Comparison of ENCODE assay signal across 8 mouse cellular contexts in genomic region chr13:23532262-23533075, GRCm38 (mm10). TPM values are rescaled to one million over a fixed set of nuclear protein-coding genes. Genes with fewer than 3 reads are reported as not detected.
DNase-seq lines count a peak whose midpoint lies in the region; ATAC-seq and TF ChIP-seq lines count a peak whose summit lies in the region.

No protein-coding gene starts in this region.

- peak overlapping the region; percentile 72 for H3K4me2 ChIP-seq in kidney, embryonic 16.5 days (replicated peaks; ENCODE audit: low read depth, low read length)
- H3K4me2 ChIP-seq in hindbrain, embryonic 15.5 days = peak overlapping the region; percentile 89
- peak overlapping the region; percentile 71 for H3K4me2 ChIP-seq in midbrain, embryonic 16.5 days (ENCODE audit: low read length)

- no peaks in the 10 kb centered on the region for H3K27me3 ChIP-seq in kidney, embryonic 16.5 days (ENCODE audit: insufficient read depth, low read length)
- H3K27me3 ChIP-seq in hindbrain, embryonic 15.5 days = no peaks in the 10 kb centered on the region
- no peaks in the 10 kb centered on the region for H3K27me3 ChIP-seq in midbrain, embryonic 16.5 days (ENCODE audit: control insufficient read depth, insufficient read depth, low read depth, low read length)

- no peak for TF ChIP-seq POLR2A in bone marrow, adult 2 months (IDR thresholded peaks at IDR 0.05; ENCODE audit: borderline replicate concordance, control insufficient read depth, low read depth, low read length)

- no peak for DNase-seq in kidney, adult 8-10 months
- DNase-seq in layer of hippocampus, postnatal 14 days (ENCODE audit: low spot score in 2 of 2) = no peak
- no peak for DNase-seq in retina, embryonic 14.5 days (ENCODE audit: low spot score)
- no peak for DNase-seq in kidney, adult 18-20 months

- H3K9me3 ChIP-seq in kidney, embryonic 16.5 days (ENCODE audit: low read length) = no peaks in the 10 kb centered on the region
- no peaks in the 10 kb centered on the region for H3K9me3 ChIP-seq in hindbrain, embryonic 15.5 days
- H3K9me3 ChIP-seq in midbrain, embryonic 16.5 days (replicated peaks; ENCODE audit: control insufficient read depth, low read length, poor library complexity, severe bottlenecking) = no peaks in the 10 kb centered on the region

- H3K4me1 ChIP-seq in kidney, embryonic 16.5 days (ENCODE audit: insufficient read depth, low read length) = peaks cover 37% of the 10 kb centered on the region
- peaks cover 1% of the 10 kb centered on the region; the same call in 1 of the 2 replicates for H3K4me1 ChIP-seq in bone marrow, adult 2 months (ENCODE audit: control insufficient read depth, insufficient read depth, low read length)
- H3K4me1 ChIP-seq in hindbrain, embryonic 15.5 days (replicated peaks) = peaks cover 43% of the 10 kb centered on the region
- peaks cover 31% of the 10 kb centered on the region for H3K4me1 ChIP-seq in midbrain, embryonic 16.5 days (ENCODE audit: control insufficient read depth, insufficient read depth, low read length)

- H3K36me3 ChIP-seq in kidney, embryonic 16.5 days (ENCODE audit: insufficient read depth, low read length) = no peaks in the 10 kb centered on the region
- H3K36me3 ChIP-seq in hindbrain, embryonic 15.5 days = no peaks in the 10 kb centered on the region
- H3K36me3 ChIP-seq in midbrain, embryonic 16.5 days (ENCODE audit: control insufficient read depth, insufficient read depth, low read length) = no peaks in the 10 kb centered on the region

- peak overlapping the region; percentile 81 for H3K9ac ChIP-seq in kidney, embryonic 16.5 days (replicated peaks; ENCODE audit: low read length)
- peak overlapping the region; percentile 62 for H3K9ac ChIP-seq in hindbrain, embryonic 15.5 days
- H3K9ac ChIP-seq in midbrain, embryonic 16.5 days (ENCODE audit: low read depth, low read length) = 0 out of 2 replicates have a peak overlapping the region, but pooled peaks have one; percentile 77

- H3K4me3 ChIP-seq in kidney, embryonic 16.5 days (ENCODE audit: low read length) = peak overlapping the region; percentile 61
- peak overlapping the region; percentile 44 for H3K4me3 ChIP-seq in bone marrow, adult 2 months (replicated peaks; ENCODE audit: control insufficient read depth, low read depth, low read length)
- H3K4me3 ChIP-seq in hindbrain, embryonic 15.5 days = peak overlapping the region; percentile 52
- peak overlapping the region; percentile 60 for H3K4me3 ChIP-seq in midbrain, embryonic 16.5 days (ENCODE audit: low read depth, low read length)

- WGBS in kidney, embryonic 16.5 days = 21% methylated on average over 9 of the region's 9 CpGs
- WGBS in bone marrow, adult 2 months = 21% methylated on average over 9 of the region's 9 CpGs
- WGBS in hindbrain, embryonic 15.5 days = 23% methylated on average over 9 of the region's 9 CpGs
- 19% methylated on average over 9 of the region's 9 CpGs for WGBS in midbrain, embryonic 16.5 days

- TF ChIP-seq CTCF in bone marrow, adult 2 months (IDR thresholded peaks at IDR 0.05; ENCODE audit: control insufficient read depth, insufficient read depth, low read length) = no peak

- no peak for ATAC-seq in kidney, embryonic 16.5 days (ENCODE audit: low FRiP score, low TSS enrichment)
- no peak for ATAC-seq in hindbrain, embryonic 15.5 days (ENCODE audit: low FRiP score, low read depth)
- no peak for ATAC-seq in midbrain, embryonic 16.5 days

- peak overlapping the region; percentile 98 for H3K27ac ChIP-seq in kidney, embryonic 16.5 days (ENCODE audit: low read length)
- H3K27ac ChIP-seq in bone marrow, adult 2 months (ENCODE audit: control insufficient read depth, insufficient read depth, low read depth, low read length, poor library complexity) = peak overlapping the region; percentile 90
- H3K27ac ChIP-seq in hindbrain, embryonic 15.5 days (replicated peaks) = peak overlapping the region; percentile 96
- H3K27ac ChIP-seq in midbrain, embryonic 16.5 days (ENCODE audit: low read length) = peak overlapping the region; percentile 97

RNA-seq across cellular contexts. Expression of gene Hist1h2af, which starts 1.2 kb away (rescaled TPM):
- polyA plus RNA-seq in kidney, embryonic 16.5 days (2015; fragmentation: Nextera tagmentation; extraction: Ambion mirVana) = 4.3 TPM in 2 replicates
- polyA plus RNA-seq in bone marrow, adult 2 months (2011; ENCODE audit: insufficient read depth, insufficient read length, low replicate concordance, missing spikeins) = 105 and 151 TPM in 2 replicates
- polyA plus RNA-seq in hindbrain, embryonic 15.5 days (2015; fragmentation: Nextera tagmentation; extraction: Ambion mirVana) = 0.82 and 2.1 TPM in 2 replicates
- not detected in 2 replicates for polyA plus RNA-seq in midbrain, embryonic 16.5 days (2015; fragmentation: Nextera tagmentation; extraction: Ambion mirVana)
- total RNA-seq in layer of hippocampus, postnatal 14 days (2021) = 10 to 100 TPM; 23.4 to 33.5 TPM

RNA-seq across cellular contexts. Expression of gene Hist1h4h, which starts 1.6 kb away (rescaled TPM):
- 4.5 and 5.6 TPM in 2 replicates for polyA plus RNA-seq in kidney, embryonic 16.5 days (2015; fragmentation: Nextera tagmentation; extraction: Ambion mirVana)
- polyA plus RNA-seq in bone marrow, adult 2 months (2011; ENCODE audit: insufficient read depth, insufficient read length, low replicate concordance, missing spikeins) = 23.3 and 39.5 TPM in 2 replicates
- 1.7 and 2.7 TPM in 2 replicates for polyA plus RNA-seq in hindbrain, embryonic 15.5 days (2015; fragmentation: Nextera tagmentation; extraction: Ambion mirVana)
- polyA plus RNA-seq in midbrain, embryonic 16.5 days (2015; fragmentation: Nextera tagmentation; extraction: Ambion mirVana) = 1.5 and 3.0 TPM in 2 replicates
- 100 to 1,000 TPM; 253 to 315 TPM for total RNA-seq in layer of hippocampus, postnatal 14 days (2021)

RNA-seq across cellular contexts. Expression of gene Hist1h3g, which starts 2.8 kb away (rescaled TPM):
- 4.6 and 6.0 TPM in 2 replicates for polyA plus RNA-seq in kidney, embryonic 16.5 days (2015; fragmentation: Nextera tagmentation; extraction: Ambion mirVana)
- polyA plus RNA-seq in bone marrow, adult 2 months (2011; ENCODE audit: insufficient read depth, insufficient read length, low replicate concordance, missing spikeins) = 16.1 and 17.7 TPM in 2 replicates
- polyA plus RNA-seq in hindbrain, embryonic 15.5 days (2015; fragmentation: Nextera tagmentation; extraction: Ambion mirVana) = 0.85 and 1.2 TPM in 2 replicates
- not detected in 2 replicates for polyA plus RNA-seq in midbrain, embryonic 16.5 days (2015; fragmentation: Nextera tagmentation; extraction: Ambion mirVana)
- total RNA-seq in layer of hippocampus, postnatal 14 days (2021) = 10 to 100 TPM in 1 of 2 experiments, 1 to 10 TPM in 1; 3.7 to 12.5 TPM

RNA-seq across cellular contexts. Expression of gene Hist1h2bh, which starts 10.7 kb away (rescaled TPM):
- 0.64 and 0.92 TPM in 2 replicates for polyA plus RNA-seq in kidney, embryonic 16.5 days (2015; fragmentation: Nextera tagmentation; extraction: Ambion mirVana)
- polyA plus RNA-seq in bone marrow, adult 2 months (2011; ENCODE audit: insufficient read depth, insufficient read length, low replicate concordance, missing spikeins) = 6.8 and 11.4 TPM in 2 replicates
- polyA plus RNA-seq in hindbrain, embryonic 15.5 days (2015; fragmentation: Nextera tagmentation; extraction: Ambion mirVana) = 0.17 and 0.19 TPM in 2 replicates
- 0.27 TPM in 1 of 2 replicates, not detected in the other for polyA plus RNA-seq in midbrain, embryonic 16.5 days (2015; fragmentation: Nextera tagmentation; extraction: Ambion mirVana)
- total RNA-seq in layer of hippocampus, postnatal 14 days (2021) = 1 to 10 TPM; 1.2 to 1.9 TPM

RNA-seq across cellular contexts. Expression of gene Hist1h3f, which starts 11.4 kb away (rescaled TPM):
- polyA plus RNA-seq in kidney, embryonic 16.5 days (2015; fragmentation: Nextera tagmentation; extraction: Ambion mirVana) = 0.54 and 0.82 TPM in 2 replicates
- 3.0 and 6.4 TPM in 2 replicates for polyA plus RNA-seq in bone marrow, adult 2 months (2011; ENCODE audit: insufficient read depth, insufficient read length, low replicate concordance, missing spikeins)
- polyA plus RNA-seq in hindbrain, embryonic 15.5 days (2015; fragmentation: Nextera tagmentation; extraction: Ambion mirVana) = 0.21 and 0.62 TPM in 2 replicates
- not detected in 2 replicates for polyA plus RNA-seq in midbrain, embryonic 16.5 days (2015; fragmentation: Nextera tagmentation; extraction: Ambion mirVana)
- 10 to 100 TPM; 19.7 to 24.2 TPM for total RNA-seq in layer of hippocampus, postnatal 14 days (2021)

Comparison
In these comparisons a context has a peak if more than half of its experiments do, and no peak if none do; other contexts are left out.
1. RNA of gene Hist1h2af, which starts 1.2 kb away (polyA plus RNA-seq): 105 to 151 TPM in bone marrow, adult 2 months; 4.3 TPM in kidney, embryonic 16.5 days, 0.82 to 2.1 TPM in hindbrain, embryonic 15.5 days and not detected in midbrain, embryonic 16.5 days; every median in the first group is over 10 times any median in the second.
2. Peak in every context shown above with its lines, with median percentiles within 50 percentile points of each other: H3K27ac ChIP-seq, H3K4me2 ChIP-seq, H3K4me3 ChIP-seq and H3K9ac ChIP-seq.